Comparison of ENCODE assay signal across 7 mouse cellular contexts in genomic region chr7:16781555-16781815, GRCm38 (mm10). TPM values are rescaled to one million over a fixed set of nuclear protein-coding genes. Genes with fewer than 3 reads are reported as not detected.
DNase-seq lines count a peak whose midpoint lies in the region; ATAC-seq and TF ChIP-seq lines count a peak whose summit lies in the region.

No protein-coding gene starts in this region.

- no peaks in the 10 kb centered on the region for H3K9me3 ChIP-seq in lung, embryonic 16.5 days (ENCODE audit: control insufficient read depth, low read length)
- H3K9me3 ChIP-seq in limb, embryonic 13.5 days: no peaks in the 10 kb centered on the region

- peak; percentile 8 for ATAC-seq in lung, embryonic 16.5 days (ENCODE audit: low read depth)
- ATAC-seq in limb, embryonic 13.5 days (ENCODE audit: low FRiP score, low read depth): no peak

- DNase-seq in lung, postnatal 25 days (ENCODE audit: low spot score): no peak
- no peak for DNase-seq in cerebellum, postnatal 14 days
- no peak for DNase-seq in gastrocnemius, adult 8-10 months (ENCODE audit: low spot score in 2 of 2)

- peak overlapping the region; percentile 66 for H3K4me3 ChIP-seq in lung, embryonic 16.5 days (ENCODE audit: low read length)
- peak overlapping the region; percentile 70 for H3K4me3 ChIP-seq in embryonic fibroblast, embryonic 13.5 days (ENCODE audit: insufficient read depth, low read length)
- H3K4me3 ChIP-seq in limb, embryonic 13.5 days: peak overlapping the region; percentile 67
- H3K4me3 ChIP-seq in small intestine, adult 2 months (ENCODE audit: low read depth, low read length): peak overlapping the region; percentile 90

- H3K4me1 ChIP-seq in lung, embryonic 16.5 days (replicated peaks; ENCODE audit: control insufficient read depth, insufficient read depth, low read length): peaks cover 27% of the 10 kb centered on the region
- H3K4me1 ChIP-seq in embryonic fibroblast, embryonic 13.5 days (ENCODE audit: control insufficient read depth, insufficient read depth, low read length): no peaks in the 10 kb centered on the region
- H3K4me1 ChIP-seq in limb, embryonic 13.5 days: peaks cover 30% of the 10 kb centered on the region
- peaks cover 17% of the 10 kb centered on the region; the same call in 1 of the 2 replicates for H3K4me1 ChIP-seq in small intestine, adult 2 months (ENCODE audit: control insufficient read depth, insufficient read depth, insufficient read length, low read length)

- no peak for TF ChIP-seq POLR2A in embryonic fibroblast, embryonic 13.5 days (IDR thresholded peaks at IDR 0.05; ENCODE audit: low read depth, low read length)
- TF ChIP-seq POLR2A in small intestine, adult 2 months (IDR thresholded peaks at IDR 0.05; ENCODE audit: low read depth, low read length): no peak

- no peaks in the 10 kb centered on the region for H3K27me3 ChIP-seq in lung, embryonic 16.5 days (ENCODE audit: control insufficient read depth, insufficient read depth, low read depth, low read length)
- no peaks in the 10 kb centered on the region for H3K27me3 ChIP-seq in limb, embryonic 13.5 days
- H3K27me3 ChIP-seq in small intestine, adult 2 months (ENCODE audit: control insufficient read depth, insufficient read depth, low read length): no peaks in the 10 kb centered on the region

- 0% methylated on average over 10 of the region's 10 CpGs for WGBS in lung, embryonic 16.5 days
- WGBS in limb, embryonic 13.5 days: 0% methylated on average over 10 of the region's 10 CpGs
- WGBS in small intestine, adult 2 months: 0% methylated on average over 10 of the region's 10 CpGs

- no peak for TF ChIP-seq CTCF in embryonic fibroblast, embryonic 13.5 days (IDR thresholded peaks at IDR 0.05; ENCODE audit: borderline replicate concordance, insufficient read depth, low read length)
- TF ChIP-seq CTCF in small intestine, adult 2 months (IDR thresholded peaks at IDR 0.05; ENCODE audit: extremely low read depth, insufficient read length, insufficient replicate concordance, low read depth, low read length): no peak

- peak overlapping the region; percentile 75 for H3K9ac ChIP-seq in lung, embryonic 16.5 days (ENCODE audit: low read length)
- peak overlapping the region; percentile 82 for H3K9ac ChIP-seq in limb, embryonic 13.5 days

- no peaks in the 10 kb centered on the region for H3K36me3 ChIP-seq in lung, embryonic 16.5 days (ENCODE audit: control insufficient read depth, insufficient read depth, low read length)
- H3K36me3 ChIP-seq in limb, embryonic 13.5 days: peaks cover 3% of the 10 kb centered on the region
- H3K36me3 ChIP-seq in small intestine, adult 2 months (ENCODE audit: control insufficient read depth, insufficient read depth, low read length): peaks cover 3% of the 10 kb centered on the region; the same call in 1 of the 2 replicates

- peak overlapping the region; percentile 39; the same call in 1 of the 2 replicates for H3K27ac ChIP-seq in lung, embryonic 16.5 days (ENCODE audit: low read length)
- H3K27ac ChIP-seq in embryonic fibroblast, embryonic 13.5 days (ENCODE audit: insufficient read depth, low read length): no peak overlapping the region
- H3K27ac ChIP-seq in limb, embryonic 13.5 days: peak overlapping the region; percentile 16; the same call in 1 of the 2 replicates
- peak overlapping the region; percentile 34; the same call in 1 of the 2 replicates for H3K27ac ChIP-seq in small intestine, adult 2 months (ENCODE audit: insufficient read depth, low read depth, low read length)

- H3K4me2 ChIP-seq in lung, embryonic 16.5 days (ENCODE audit: low read depth, low read length): peak overlapping the region; percentile 95
- H3K4me2 ChIP-seq in limb, embryonic 13.5 days (replicated peaks): peak overlapping the region; percentile 100

RNA-seq across cellular contexts. Expression of gene Slc1a5, which starts 0.3 kb away (rescaled TPM):
- polyA plus RNA-seq in lung, embryonic 16.5 days (2015; fragmentation: Nextera tagmentation; extraction: Ambion mirVana): 46.7 and 47.2 TPM in 2 replicates
- 47.9 and 74.5 TPM in 2 replicates for polyA plus RNA-seq in embryonic fibroblast, embryonic 13.5 days (2011; ENCODE audit: insufficient read length, low read depth, missing spikeins)
- polyA plus RNA-seq in limb, embryonic 13.5 days (2015; fragmentation: Nextera tagmentation; extraction: Ambion mirVana): 33.1 and 35.5 TPM in 2 replicates
- polyA plus RNA-seq in small intestine, adult 2 months (2012; rRNA removed): 37.8 and 43.5 TPM in 2 replicates
- 10 to 100 TPM in 3 of 4 experiments, 1 to 10 TPM in 1; 8.7 to 30.2 (median 14.9) TPM for total RNA-seq in gastrocnemius, adult 8-10 months (2022)

RNA-seq across cellular contexts. Expression of gene Strn4, which starts 34.2 kb away (rescaled TPM):
- 87.1 and 92.1 TPM in 2 replicates for polyA plus RNA-seq in lung, embryonic 16.5 days (2015; fragmentation: Nextera tagmentation; extraction: Ambion mirVana)
- polyA plus RNA-seq in embryonic fibroblast, embryonic 13.5 days (2011; ENCODE audit: insufficient read length, low read depth, missing spikeins): 58.4 and 67.1 TPM in 2 replicates
- 117 and 124 TPM in 2 replicates for polyA plus RNA-seq in limb, embryonic 13.5 days (2015; fragmentation: Nextera tagmentation; extraction: Ambion mirVana)
- 58.9 and 119 TPM in 2 replicates for polyA plus RNA-seq in small intestine, adult 2 months (2012; rRNA removed)
- 10 to 100 TPM; 11.0 to 15.6 (median 14.0) TPM for total RNA-seq in gastrocnemius, adult 8-10 months (2022)

RNA-seq across cellular contexts. Expression of gene Fkrp, which starts 35.0 kb away (rescaled TPM):
- polyA plus RNA-seq in lung, embryonic 16.5 days (2015; fragmentation: Nextera tagmentation; extraction: Ambion mirVana): 28.1 and 28.9 TPM in 2 replicates
- polyA plus RNA-seq in embryonic fibroblast, embryonic 13.5 days (2011; ENCODE audit: insufficient read length, low read depth, missing spikeins): 21.0 and 25.2 TPM in 2 replicates
- polyA plus RNA-seq in limb, embryonic 13.5 days (2015; fragmentation: Nextera tagmentation; extraction: Ambion mirVana): 32.4 and 33.3 TPM in 2 replicates
- 14.6 and 24.5 TPM in 2 replicates for polyA plus RNA-seq in small intestine, adult 2 months (2012; rRNA removed)
- 10 to 100 TPM; 55.5 to 67.9 (median 62.9) TPM for total RNA-seq in gastrocnemius, adult 8-10 months (2022)

RNA-seq across cellular contexts. Expression of gene Ap2s1, which starts 43.3 kb away (rescaled TPM):
- 275 and 283 TPM in 2 replicates for polyA plus RNA-seq in lung, embryonic 16.5 days (2015; fragmentation: Nextera tagmentation; extraction: Ambion mirVana)
- 118 and 124 TPM in 2 replicates for polyA plus RNA-seq in embryonic fibroblast, embryonic 13.5 days (2011; ENCODE audit: insufficient read length, low read depth, missing spikeins)
- polyA plus RNA-seq in limb, embryonic 13.5 days (2015; fragmentation: Nextera tagmentation; extraction: Ambion mirVana): 243 and 265 TPM in 2 replicates
- polyA plus RNA-seq in small intestine, adult 2 months (2012; rRNA removed): 276 and 540 TPM in 2 replicates
- 10 to 100 TPM; 37.0 to 54.4 (median 47.1) TPM for total RNA-seq in gastrocnemius, adult 8-10 months (2022)

RNA-seq across cellular contexts. Expression of gene Ceacam9, which starts 59.8 kb away (rescaled TPM):
- polyA plus RNA-seq in lung, embryonic 16.5 days (2015; fragmentation: Nextera tagmentation; extraction: Ambion mirVana): not detected in 2 replicates
- not detected in 2 replicates for polyA plus RNA-seq in embryonic fibroblast, embryonic 13.5 days (2011; ENCODE audit: insufficient read length, low read depth, missing spikeins)
- polyA plus RNA-seq in limb, embryonic 13.5 days (2015; fragmentation: Nextera tagmentation; extraction: Ambion mirVana): not detected in 2 replicates
- not detected in 2 replicates for polyA plus RNA-seq in small intestine, adult 2 months (2012; rRNA removed)
- total RNA-seq in gastrocnemius, adult 8-10 months (2022): not detected
